Mouse (Mus musculus) liver, postnatal 0 days (tissue): ENCODE results near the gene Ccdc12. TPM values are rescaled to one million over a fixed set of nuclear protein-coding genes. Genes with fewer than 3 reads are reported as not detected.
"Not testable (repeated sequence)": the region's sequence is repeated elsewhere in the genome, so short reads cannot be mapped to it uniquely, and the experiment has no call there.

Experiments
- ATAC-seq: fragments of 200-750 bp; cut with Nextera tagmentation; 2 replicates; pipeline ENCODE4 v1.8.0; 2017; ENCODE audit warnings: mild to moderate bottlenecking, moderate library complexity
- DNase-seq: peaks from one replicate; pipeline ENCODE4 v3.0.0-alpha.2; 2016
- H3K27ac ChIP-seq: fragments of 300-500 bp; sonication (generic); 2 replicates; pipeline ENCODE4 v1.5.1; 2014; ENCODE audit warnings: antibody characterized with exemption, moderate library complexity, mild to moderate bottlenecking, low read depth
- H3K27me3 ChIP-seq: fragments of 300-500 bp; sonication (generic); 2 replicates; pipeline ENCODE4 v1.6.1; 2014; ENCODE audit warnings: low read length, control low read depth, mixed read lengths; ENCODE audit not compliant: insufficient read depth
- H3K36me3 ChIP-seq: fragments of 300-500 bp; sonication (generic); replicated peaks from 2 replicates; pipeline ENCODE4 v1.6.1; 2014; ENCODE audit warnings: mild to moderate bottlenecking, control low read depth, low read length, moderate library complexity, mixed read lengths; ENCODE audit not compliant: insufficient read depth
- H3K4me1 ChIP-seq: fragments of 300-500 bp; sonication (generic); 2 replicates; pipeline ENCODE4 v1.6.1; 2014; ENCODE audit warnings: antibody characterized with exemption, mild to moderate bottlenecking, control low read depth; ENCODE audit not compliant: insufficient read depth
- H3K4me2 ChIP-seq: fragments of 300-500 bp; sonication (generic); 2 replicates; pipeline ENCODE4 v1.6.1; 2014; ENCODE audit warnings: low read depth, mild to moderate bottlenecking, low read length, moderate library complexity, mixed read lengths
- H3K4me3 ChIP-seq: fragments of 300-500 bp; sonication (generic); 2 replicates; pipeline ENCODE4 v1.5.1; 2014; ENCODE audit warnings: low read depth, low read length
- H3K9ac ChIP-seq: fragments of 300-500 bp; sonication (generic); replicated peaks from 2 replicates; pipeline ENCODE4 v1.6.1; 2014; ENCODE audit warnings: mild to moderate bottlenecking, moderate library complexity
- H3K9me3 ChIP-seq: fragments of 300-500 bp; sonication (generic); 2 replicates; pipeline ENCODE4 v1.6.1; 2016; ENCODE audit warnings: mild to moderate bottlenecking, control low read depth, low read length, mixed read lengths
- CTCF ChIP-seq: sonication (generic); IDR thresholded peaks from 2 replicates; pipeline ENCODE4 v1.5.1; 2016; ENCODE audit warnings: antibody characterized with exemption, low read depth
- EP300 ChIP-seq: IDR thresholded peaks from 2 replicates; pipeline ENCODE4 v1.6.1; 2016; ENCODE audit warnings: antibody characterized with exemption, low read depth, mild to moderate bottlenecking
- WGBS: fragments of 180-500 bp; shearing (Covaris S2); extraction: QIAGEN DNeasy Blood & Tissue Kit; methylation state at CpG from one replicate; pipeline ENCODE4 v1.1.7; 2014; ENCODE audit not compliant: insufficient replicate concordance; 5-methylcytosine and 5-hydroxymethylcytosine counted together
- polyA plus RNA-seq: library from polyadenylated mRNA; unstranded; fragments of >200 nt; fragmentation: Nextera tagmentation; extraction: Ambion mirVana; gene quantifications from 2 replicates; pipeline ENCODE4 v1.2.1, GENCODE M21; 2015

Ccdc12 gene
- polyA plus RNA-seq, 1 experiment from 2014 or later, result 69.3 TPM

DNA sequence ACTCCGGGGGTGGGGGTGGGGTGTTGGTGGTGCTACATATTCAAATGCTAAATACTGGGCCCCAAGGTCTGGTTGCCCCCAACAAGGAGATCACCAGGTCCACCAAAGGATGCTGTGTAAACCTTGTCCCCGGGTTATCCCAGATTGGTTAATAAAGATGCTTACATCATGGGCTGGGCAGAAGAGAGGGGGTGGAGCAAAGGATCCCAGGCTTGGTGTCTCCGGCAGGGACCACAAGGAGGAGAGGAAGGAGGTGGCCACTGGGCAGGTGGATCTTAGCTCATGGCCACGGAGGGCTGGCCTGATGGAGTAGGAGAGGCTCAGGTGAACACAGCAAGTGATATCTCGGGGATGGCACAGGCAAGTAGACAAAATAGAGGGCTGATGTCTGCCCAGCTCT, 22.6 kb downstream of the Ccdc12 start:
- WGBS, result 78% methylated on average over 5 of the region's 5 CpGs
- no peak for TF ChIP-seq EP300
- no peak for TF ChIP-seq CTCF
- Histone ChIP-seq H3K4me1 (peaks cover 55% of the 10 kb centered on the region), H3K9me3 (no peaks in the 10 kb centered on the region), H3K27ac (no peak overlapping the region), H3K27me3 (no peaks in the 10 kb centered on the region), H3K36me3 (no peaks in the 10 kb centered on the region), H3K4me2 (no peak overlapping the region), H3K4me3 (no peak overlapping the region), H3K9ac (no peak overlapping the region)
- ATAC-seq, result no peak
- no peak for DNase-seq

DNA sequence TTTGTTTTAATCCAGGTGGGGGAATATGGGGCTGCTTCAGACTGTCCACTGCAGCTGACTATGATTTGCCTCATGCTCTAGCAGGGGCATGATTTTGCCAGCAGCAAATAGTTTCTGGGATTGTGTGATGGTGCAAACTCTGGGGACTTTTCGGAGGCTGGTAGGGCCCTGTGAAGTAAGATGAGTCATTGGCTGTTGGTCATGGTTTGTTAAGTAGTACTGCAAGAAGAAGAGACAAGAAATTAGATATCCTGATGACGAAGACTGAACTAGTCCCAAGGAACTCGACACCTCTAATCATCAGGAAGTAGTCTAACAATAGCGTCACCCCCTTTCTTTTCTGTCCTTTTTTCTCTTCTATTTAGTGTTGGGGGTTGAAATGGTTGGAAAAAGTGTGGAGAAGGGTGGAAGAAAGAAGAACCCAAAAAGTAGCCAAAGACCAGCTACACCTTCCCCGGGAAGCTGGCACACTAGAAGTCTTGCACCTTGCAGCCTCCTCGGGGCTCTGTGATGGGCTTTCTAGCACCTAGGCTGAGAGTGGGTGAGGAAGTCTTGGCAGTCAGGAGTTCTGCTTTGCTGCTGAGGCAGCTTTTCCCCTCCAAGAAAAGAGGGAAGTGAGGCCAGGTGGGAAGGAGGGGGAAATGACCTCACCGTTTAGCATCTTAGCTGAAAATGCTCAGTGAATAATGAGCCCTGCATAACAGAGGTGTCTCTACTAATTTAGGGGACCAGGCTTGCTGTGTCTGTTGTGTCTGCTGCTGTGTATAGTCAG, 24.6 kb downstream of the Ccdc12 start:
- WGBS, result 48% methylated on average over 7 of the region's 7 CpGs
- Histone ChIP-seq H3K27me3 (no peaks in the 10 kb centered on the region), H3K4me1 (peaks cover 58% of the 10 kb centered on the region), H3K9ac (no peak overlapping the region), H3K9me3 (no peaks in the 10 kb centered on the region), H3K36me3 (no peaks in the 10 kb centered on the region), H3K4me3 (no peak overlapping the region), H3K27ac (no peak overlapping the region), H3K4me2 (no peak overlapping the region)
- DNase-seq, result no peak
- ATAC-seq, result no peak
- TF ChIP-seq CTCF, result no peak
- TF ChIP-seq EP300, result no peak

- no peak overlapping the region for H3K4me3 ChIP-seq
- ATAC-seq (no peak), DNase-seq (no peak)
- H3K9ac ChIP-seq, result no peak overlapping the region
- H3K27ac ChIP-seq, result 0 out of 2 replicates have a peak overlapping the region, but pooled peaks have one; percentile 22
- no peaks in the 10 kb centered on the region for H3K27me3 ChIP-seq
- WGBS, result 78% methylated on average over 9 of the region's 9 CpGs
- no peaks in the 10 kb centered on the region for H3K36me3 ChIP-seq
- H3K4me2 ChIP-seq, result no peak overlapping the region
- no peak for TF ChIP-seq EP300
- no peak for TF ChIP-seq CTCF
- H3K9me3 ChIP-seq, result no peaks in the 10 kb centered on the region
- peaks cover 55% of the 10 kb centered on the region for H3K4me1 ChIP-seq
Observed at GRCm38 (mm10) chr9:110681817-110682216, 25.5 kb downstream of the Ccdc12 start.

GRCm38 (mm10) chr9:110682255-110682654, 26.0 kb downstream of the Ccdc12 start:
- no peak overlapping the region for H3K27ac ChIP-seq

GRCm38 (mm10) chr9:110682697-110683096, 26.4 kb downstream of the Ccdc12 start:
- not testable (repeated sequence) for DNase-seq, H3K4me2 ChIP-seq, H3K9ac ChIP-seq, H3K36me3 ChIP-seq, H3K27ac ChIP-seq, ATAC-seq, H3K4me3 ChIP-seq, H3K9me3 ChIP-seq, H3K27me3 ChIP-seq
- peaks cover 50% of the 10 kb centered on the region for H3K4me1 ChIP-seq
- WGBS, result 71% methylated on average over 3 of the region's 3 CpGs

More at GRCm38 (mm10) chr9:110682255-110682654, 26.0 kb downstream of the Ccdc12 start:
- Histone ChIP-seq H3K4me2 (no peak overlapping the region), H3K27me3 (no peaks in the 10 kb centered on the region), H3K4me3 (no peak overlapping the region), H3K9me3 (no peaks in the 10 kb centered on the region), H3K9ac (no peak overlapping the region), H3K36me3 (no peaks in the 10 kb centered on the region), H3K4me1 (peaks cover 52% of the 10 kb centered on the region)
- no peak for DNase-seq
- WGBS, result 40% methylated on average over 5 of the region's 5 CpGs
- peak; percentile 15; the same call in 1 of the 2 replicates for ATAC-seq
- TF ChIP-seq EP300 (no peak), CTCF (no peak)

- no peak for ATAC-seq
- Histone ChIP-seq H3K36me3 (no peaks in the 10 kb centered on the region; the same call in 1 of the 2 replicates), H3K9me3 (no peaks in the 10 kb centered on the region), H3K27ac (no peak overlapping the region), H3K4me1 (peaks cover 44% of the 10 kb centered on the region), H3K4me2 (no peak overlapping the region), H3K27me3 (no peaks in the 10 kb centered on the region), H3K4me3 (no peak overlapping the region), H3K9ac (no peak overlapping the region)
- no peak for TF ChIP-seq EP300
- TF ChIP-seq CTCF, result no peak
- DNase-seq, result no peak
- 54% methylated on average over 4 of the region's 4 CpGs for WGBS
Observed at GRCm38 (mm10) chr9:110683574-110684099, 27.3 kb downstream of the Ccdc12 start.
